Mouse (Mus musculus): ENCODE data around the gene Ndst4.

- TF ChIP-seq CTCF (conservative IDR thresholded peaks at IDR 0.05; ENCODE audit: insufficient read depth, insufficient read length, low read depth, low read length): no peak
- TF ChIP-seq POLR2A (IDR thresholded peaks at IDR 0.05; ENCODE audit: low read depth, low read length): no peak
Observed at GRCm38 (mm10) chr3:125675211-125675896, 271.5 kb downstream of the Ndst4 start.
